Mouse (Mus musculus): Measurements from ENCODE around the gene Xkr8.
"Not testable (repeated sequence)": the region's sequence is repeated elsewhere in the genome, so short reads cannot be mapped to it uniquely, and the experiment has no call there.

Xkr8 gene

DNA sequence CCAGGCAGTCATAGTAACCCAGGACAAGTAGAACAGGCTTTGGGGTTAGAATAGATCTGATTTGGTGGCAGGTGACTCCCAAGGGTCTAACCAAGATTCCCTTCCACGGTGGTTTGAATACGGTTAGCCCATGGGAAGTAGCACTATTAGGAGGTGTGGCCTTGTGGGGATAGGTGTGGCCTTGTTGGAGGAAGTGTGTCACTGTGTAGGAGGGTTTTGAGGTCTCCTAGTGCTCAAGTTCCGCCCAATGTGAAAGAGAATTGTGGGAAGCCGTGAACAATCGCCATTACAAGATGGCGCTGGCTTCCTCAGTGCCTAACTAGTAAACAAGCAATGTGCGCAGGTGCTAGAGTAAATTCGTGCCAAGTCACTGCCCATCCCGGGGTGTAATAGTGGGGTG, 4.8 kb upstream of the Xkr8 start:
- DNase-seq (ENCODE audit: low spot score in 2 of 2) = not testable (repeated sequence)

GRCm38 (mm10) chr4:132735894-132736293, 3.5 kb upstream of the Xkr8 start:
- no peak for DNase-seq (ENCODE audit: low spot score in 2 of 2)

DNA sequence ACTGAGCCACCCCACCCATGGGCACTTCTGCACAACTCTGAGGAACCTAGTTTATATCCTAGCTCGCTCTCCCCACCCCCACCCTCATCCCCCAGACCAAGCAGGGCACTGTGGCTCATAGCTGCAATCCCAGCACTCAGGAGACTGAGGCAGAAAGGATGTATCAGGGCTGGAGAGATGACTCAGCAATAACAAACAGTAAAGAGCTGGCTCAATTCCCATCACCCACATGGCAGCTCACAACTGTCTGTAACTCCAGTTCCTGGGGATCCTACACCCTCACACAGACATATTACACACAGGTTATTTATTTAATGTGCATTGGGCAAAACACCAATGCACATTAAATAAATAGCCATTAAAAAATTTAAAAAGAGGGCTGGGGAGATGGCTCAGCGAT, 3.0 kb upstream of the Xkr8 start:
- DNase-seq (ENCODE audit: low spot score in 2 of 2) = no peak

DNA sequence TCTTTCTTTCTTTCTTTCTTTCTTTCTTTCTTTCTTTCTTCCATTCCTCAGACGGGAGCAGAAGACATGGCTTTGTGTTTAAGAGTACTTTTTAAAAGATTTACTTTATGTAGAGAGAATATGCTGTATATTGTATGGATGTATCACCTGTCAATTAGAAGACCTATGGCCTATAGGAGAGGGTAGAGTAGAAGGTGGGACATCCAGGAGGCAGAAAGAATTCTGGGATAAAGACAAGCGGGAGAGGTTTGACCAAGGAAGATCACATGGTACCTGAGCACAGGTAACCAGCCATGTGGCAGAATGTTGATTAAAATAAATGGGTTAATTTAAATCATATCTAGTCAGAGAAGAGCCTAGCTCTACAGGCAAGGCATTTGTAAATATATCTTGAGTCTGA, 2.4 kb upstream of the Xkr8 start:
- DNase-seq (ENCODE audit: low spot score in 2 of 2) = no peak

- no peak for DNase-seq (ENCODE audit: low spot score in 2 of 2)
Observed at GRCm38 (mm10) chr4:132733071-132733770, 875 bp upstream of the Xkr8 start.

DNA sequence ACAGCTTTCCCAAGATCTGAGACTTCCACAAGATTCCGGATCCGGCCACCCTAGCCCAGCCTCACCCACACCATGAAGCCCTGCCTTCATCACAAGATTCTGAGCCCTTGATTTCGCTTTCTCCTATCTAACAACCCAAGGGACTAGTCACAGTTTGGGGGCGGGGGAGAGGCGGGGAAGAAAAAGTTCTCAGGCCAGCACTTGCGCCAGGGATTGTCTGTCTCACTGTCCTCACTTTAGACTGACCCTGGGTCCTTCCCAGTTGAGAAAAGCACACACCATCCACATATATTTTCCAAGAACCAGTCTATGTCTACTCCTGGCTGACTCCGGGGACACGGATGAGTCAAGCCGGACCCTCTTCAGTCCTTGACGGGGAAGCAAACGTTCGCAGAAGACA, 730 bp downstream of the Xkr8 start:
- DNase-seq (ENCODE audit: low spot score in 2 of 2) = no peak

DNA sequence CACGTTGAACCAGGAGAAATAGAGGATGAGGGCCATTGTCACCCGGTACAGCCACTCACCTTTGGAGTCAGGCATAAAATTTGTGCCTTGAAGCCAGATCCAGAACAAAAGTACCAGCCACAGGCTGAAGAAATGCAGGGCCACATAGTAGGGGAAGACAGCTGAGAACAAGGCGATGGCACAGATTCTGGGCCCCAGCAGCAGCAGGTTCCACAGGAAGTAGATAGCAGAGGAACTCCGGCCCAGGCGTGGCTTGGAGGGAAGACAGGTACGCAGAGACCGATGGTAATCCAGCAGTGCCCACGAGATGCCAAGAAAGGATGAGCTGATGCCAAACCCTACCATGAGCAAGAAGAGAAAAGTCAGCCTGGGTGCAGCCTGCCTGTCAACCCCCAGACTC, 4.1 kb downstream of the Xkr8 start:
- DNase-seq (ENCODE audit: low spot score in 2 of 2) = no peak

DNA sequence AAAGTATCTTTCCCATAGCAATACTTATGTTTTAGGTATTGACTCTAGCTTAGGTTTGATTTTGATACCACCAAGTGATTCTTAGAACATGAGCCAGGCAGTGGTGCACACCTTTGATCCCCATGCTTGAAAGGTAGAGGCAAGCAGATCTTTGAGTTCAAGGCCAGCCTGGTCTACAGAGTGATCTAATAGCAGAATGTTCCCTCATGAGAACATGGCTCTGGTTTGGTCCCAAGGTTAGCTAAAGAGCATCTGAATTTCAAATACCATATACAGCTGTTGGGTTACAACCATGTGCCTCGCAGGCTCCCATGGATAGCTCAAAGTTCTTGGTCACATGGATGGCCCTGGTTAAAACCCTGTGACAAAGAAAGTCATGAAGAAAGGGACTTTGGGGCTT, 14.1 kb downstream of the Xkr8 start:
- no peak for DNase-seq (ENCODE audit: low spot score in 2 of 2)

DNA sequence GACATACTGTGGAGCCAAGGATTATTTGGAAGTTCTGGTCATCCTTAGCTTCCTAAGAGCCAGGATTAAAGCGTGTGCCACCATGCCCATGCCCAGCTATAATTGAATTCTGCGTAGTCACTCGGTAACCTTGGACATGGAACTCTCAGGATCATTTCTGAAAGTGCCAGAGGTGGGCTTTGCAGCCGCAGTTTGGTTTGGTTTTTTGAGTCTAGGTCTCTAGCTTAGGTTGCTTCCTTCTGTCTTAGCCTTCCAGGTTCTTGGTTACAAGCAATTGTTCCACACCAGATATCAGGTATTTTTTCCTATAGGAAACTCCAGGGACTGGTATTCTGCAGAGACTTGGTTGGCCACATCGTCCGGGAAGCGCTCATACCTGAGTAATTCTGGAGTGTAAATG, 19.2 kb downstream of the Xkr8 start:
- no peak for DNase-seq (ENCODE audit: low spot score in 2 of 2)

GRCm38 (mm10) chr4:132706885-132707284, 25.5 kb downstream of the Xkr8 start:
- no peak for DNase-seq (ENCODE audit: low spot score in 2 of 2)

DNA sequence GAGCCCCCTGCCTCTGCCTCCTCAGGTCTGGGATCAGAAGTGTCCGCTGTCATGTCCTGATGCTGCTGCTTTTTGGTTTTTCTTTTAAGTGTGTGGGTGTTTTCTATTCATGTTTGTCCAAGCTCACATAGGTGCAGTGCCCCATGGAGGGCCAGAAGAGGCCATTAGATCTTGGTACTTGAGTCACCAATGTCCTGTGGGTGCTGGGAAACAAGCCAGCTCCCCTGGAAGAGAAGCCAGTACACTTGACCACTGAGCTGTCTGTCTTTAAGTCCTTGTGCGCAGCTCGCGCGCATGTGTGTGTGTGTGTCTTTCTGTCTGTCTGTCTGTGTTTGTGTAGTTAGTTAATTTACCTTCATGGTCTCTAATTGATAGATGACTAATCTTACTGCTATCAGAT, 30.3 kb downstream of the Xkr8 start:
- no peak for DNase-seq (ENCODE audit: low spot score in 2 of 2)

- DNase-seq (ENCODE audit: low spot score in 2 of 2) = no peak
Observed at GRCm38 (mm10) chr4:132693366-132693765, 39.0 kb downstream of the Xkr8 start.

DNA sequence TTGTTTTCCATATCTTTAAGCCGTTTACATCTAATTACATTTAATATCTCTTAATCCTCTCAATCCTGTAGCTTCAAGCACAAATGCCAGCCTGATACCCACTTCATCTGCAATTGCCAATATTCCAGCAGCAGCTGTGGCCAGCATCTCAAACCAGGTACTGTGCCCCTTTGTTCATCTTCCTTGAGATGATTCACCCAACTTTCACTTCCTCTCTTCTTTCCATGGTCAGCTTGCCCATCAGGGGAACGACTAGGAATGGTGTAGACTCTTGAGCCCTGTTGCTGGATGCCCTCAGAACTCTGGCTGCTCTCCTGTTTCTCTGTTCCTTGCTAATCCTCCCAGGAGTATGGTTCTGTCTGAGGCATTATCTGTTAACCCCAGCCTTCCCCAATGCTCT, 42.7 kb downstream of the Xkr8 start:
- DNase-seq (ENCODE audit: low spot score in 2 of 2) = no peak

DNA sequence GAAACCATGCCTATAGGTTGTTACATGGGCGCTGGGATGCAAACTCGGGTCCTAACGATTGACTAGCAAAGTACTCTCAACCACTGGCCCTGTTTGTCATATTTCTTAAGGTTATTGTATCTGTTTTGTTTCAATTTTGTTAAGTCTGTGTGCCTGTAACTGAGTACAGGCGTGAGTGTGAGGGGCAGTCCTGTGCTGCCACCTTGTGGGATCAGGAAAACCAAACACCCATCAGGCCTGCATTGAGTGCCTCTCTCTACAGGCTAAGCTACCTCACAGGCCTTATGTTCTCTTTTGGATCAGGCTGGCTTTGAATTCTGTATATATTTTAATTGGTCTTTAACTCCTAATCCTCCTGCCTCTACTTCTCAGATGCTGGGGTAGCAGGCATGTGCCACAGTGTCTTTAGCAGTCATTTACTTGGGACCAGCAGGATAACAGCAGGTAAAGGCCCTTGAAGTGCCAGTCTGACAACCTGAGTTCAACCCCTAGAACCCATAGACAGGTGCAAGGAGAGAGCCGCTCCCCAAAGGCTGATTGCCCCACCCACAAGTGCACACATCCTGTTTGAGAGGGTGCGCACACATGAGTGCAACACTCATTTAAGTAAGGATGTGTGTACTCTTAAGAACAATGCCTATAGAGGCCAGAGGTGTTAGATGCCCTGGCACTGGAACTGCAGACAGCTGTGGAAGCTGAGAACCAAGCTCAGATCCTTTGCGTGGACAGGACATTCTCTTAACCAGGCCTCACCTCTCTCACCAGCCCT, 55.4 kb downstream of the Xkr8 start:
- DNase-seq (ENCODE audit: low spot score in 2 of 2) = peak in 1 of 2 experiments; percentile 36
